Comparison of ENCODE assay signal across 26 mouse cellular contexts in genomic region chr7:114492540-114492939, GRCm38 (mm10).
"Had no signal": no experiment of that assay in that cellular context is flagged by ENCODE, and none has a peak within 500 bp of the region (broad histone marks: within the 10 kb centered on the region; RNA-seq: fewer than 3 reads in every experiment).

No protein-coding gene starts in this region.

- ATAC-seq: forebrain, embryonic 13.5 days; forebrain, embryonic 14.5 days; forebrain, embryonic 15.5 days; forebrain, embryonic 16.5 days; forebrain, postnatal 0 days had no signal

- H3K27ac ChIP-seq: embryonic facial prominence, embryonic 10.5 days; embryonic facial prominence, embryonic 12.5 days; embryonic facial prominence, embryonic 13.5 days; embryonic facial prominence, embryonic 15.5 days; forebrain, embryonic 10.5 days; forebrain, embryonic 12.5 days; forebrain, embryonic 13.5 days; forebrain, embryonic 15.5 days; gastrocnemius, adult 2 months; heart, adult 2 months had no signal

- H3K9ac ChIP-seq: embryonic facial prominence, embryonic 12.5 days; embryonic facial prominence, embryonic 13.5 days; embryonic facial prominence, embryonic 15.5 days; forebrain, embryonic 12.5 days; forebrain, embryonic 13.5 days; forebrain, embryonic 15.5 days; forebrain, postnatal 0 days had no signal

- H3K4me1 ChIP-seq: embryonic facial prominence, embryonic 10.5 days; embryonic facial prominence, embryonic 12.5 days; embryonic facial prominence, embryonic 13.5 days; embryonic facial prominence, embryonic 15.5 days; forebrain, embryonic 10.5 days; forebrain, embryonic 12.5 days; forebrain, embryonic 13.5 days; forebrain, embryonic 15.5 days had no signal

- H3K4me2 ChIP-seq: embryonic facial prominence, embryonic 12.5 days; embryonic facial prominence, embryonic 13.5 days; embryonic facial prominence, embryonic 15.5 days; forebrain, embryonic 12.5 days; forebrain, embryonic 13.5 days; forebrain, embryonic 15.5 days had no signal

- H3K36me3 ChIP-seq: embryonic facial prominence, embryonic 10.5 days; embryonic facial prominence, embryonic 12.5 days; embryonic facial prominence, embryonic 13.5 days; embryonic facial prominence, embryonic 15.5 days; forebrain, embryonic 10.5 days; forebrain, embryonic 12.5 days; forebrain, embryonic 15.5 days had no signal

- H3K27me3 ChIP-seq: embryonic facial prominence, embryonic 12.5 days; embryonic facial prominence, embryonic 13.5 days; embryonic facial prominence, embryonic 15.5 days; forebrain, embryonic 12.5 days; forebrain, embryonic 13.5 days; forebrain, embryonic 15.5 days had no signal

- H3K4me3 ChIP-seq: embryonic facial prominence, embryonic 10.5 days; embryonic facial prominence, embryonic 12.5 days; embryonic facial prominence, embryonic 13.5 days; embryonic facial prominence, embryonic 15.5 days; erythroblast, embryonic 14.5 days; forebrain, embryonic 10.5 days; forebrain, embryonic 12.5 days; forebrain, embryonic 13.5 days; forebrain, embryonic 15.5 days; gastrocnemius, adult 2 months; heart, adult 2 months had no signal

- DNase-seq: cerebellum, adult 9-11 months; cerebellum, postnatal 10 days; cerebellum, postnatal 14 days; cerebellum, postnatal 25 days; cerebellum, postnatal 36 days; embryo, embryonic 11 days; forebrain, postnatal 0 days; gastrocnemius, adult 2 months; gastrocnemius, postnatal 10 days; gastrocnemius, postnatal 14 days; gastrocnemius, postnatal 25 days; gastrocnemius, postnatal 36 days; heart, adult 11 months; heart, adult 18-20 months; heart, adult 2 months had no signal

- H3K9me3 ChIP-seq: embryonic facial prominence, embryonic 10.5 days; embryonic facial prominence, embryonic 12.5 days; embryonic facial prominence, embryonic 13.5 days; embryonic facial prominence, embryonic 15.5 days; forebrain, embryonic 10.5 days; forebrain, embryonic 12.5 days; forebrain, embryonic 13.5 days; forebrain, embryonic 15.5 days had no signal
